Mouse (Mus musculus): ENCODE results near the gene Map2k2. TPM values are rescaled to one million over a fixed set of nuclear protein-coding genes. Genes with fewer than 3 reads are reported as not detected.
A peak's percentile ranks its signal among the peaks of the same experiment; 100 is the strongest.

The Map2k2 gene
- total and polyA plus RNA-seq, 2 experiments from 2014 or later: 204 to 309 TPM

GRCm38 (mm10) chr10:81134181-81134587, 28.5 kb downstream of the Map2k2 start:
- WGBS: 4% methylated on average over 16 of the region's 16 CpGs
- peaks cover 14% of the 10 kb centered on the region for H3K27me3 ChIP-seq (ENCODE audit: insufficient read depth, low read length)
- H3K4me2 ChIP-seq (ENCODE audit: low read depth, low read length): no peak overlapping the region; the same call in 1 of the 2 replicates
- DNase-seq (ENCODE audit: low spot score) (no peak), ATAC-seq (no peak)
- peaks cover 17% of the 10 kb centered on the region for H3K4me1 ChIP-seq (ENCODE audit: insufficient read depth, low read length)
- H3K9me3 ChIP-seq (ENCODE audit: low read length): no peaks in the 10 kb centered on the region
- no peak for TF ChIP-seq CTCF (IDR thresholded peaks at IDR 0.05; ENCODE audit: low read depth)
- no peak overlapping the region for H3K27ac ChIP-seq
- H3K36me3 ChIP-seq (ENCODE audit: insufficient read depth, low read length): no peaks in the 10 kb centered on the region
- H3K9ac ChIP-seq (replicated peaks; ENCODE audit: low read length): no peak overlapping the region
- no peak overlapping the region for H3K4me3 ChIP-seq (ENCODE audit: low read length)

DNA sequence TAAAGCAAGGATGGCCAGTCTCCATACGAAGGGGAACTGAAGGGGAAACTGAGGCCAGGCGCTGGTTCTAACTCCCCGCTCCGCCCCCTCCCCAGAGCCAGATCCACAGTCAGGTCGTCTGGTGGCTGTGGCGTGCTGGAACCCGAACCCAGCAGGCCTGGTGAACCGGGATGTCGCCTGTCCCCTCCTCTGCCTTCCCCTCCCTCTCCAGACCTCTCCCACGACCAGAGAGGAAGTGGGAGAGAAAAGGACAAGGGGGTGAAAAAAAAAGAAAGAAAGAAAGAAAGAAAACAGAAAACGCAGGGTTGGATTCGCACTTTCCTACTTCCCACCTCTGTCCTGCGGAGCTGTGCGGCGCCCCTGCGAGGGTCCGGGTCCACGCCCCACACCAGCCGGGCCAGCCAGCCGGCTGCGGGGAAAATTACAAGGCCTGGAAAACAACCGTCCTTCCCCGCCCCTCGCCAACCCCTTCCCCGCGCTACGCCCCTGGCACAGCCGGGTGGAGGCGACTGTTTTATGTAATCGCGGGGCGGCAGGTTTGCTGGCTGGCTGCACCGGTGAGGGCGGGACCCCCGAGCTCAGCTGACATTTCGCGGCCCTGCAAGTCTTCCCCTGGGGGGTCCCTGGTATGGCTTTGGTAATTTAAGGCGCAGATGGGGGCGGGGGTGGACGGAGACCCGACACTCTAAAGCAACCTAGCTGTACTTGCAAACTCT, 29.4 kb downstream of the Map2k2 start, which contains the start of gene Zbtb7a:
Gene Zbtb7a (plus strand): TSS at position 255 of the 716 bp plus-strand sequence.
- 3% methylated on average over 40 of the region's 41 CpGs for WGBS
- no peak for TF ChIP-seq CTCF (IDR thresholded peaks at IDR 0.05; ENCODE audit: low read depth)
- Histone ChIP-seq H3K9me3 (ENCODE audit: low read length) (no peaks in the 10 kb centered on the region), H3K4me3 (ENCODE audit: low read length) (peak within 1 kb of the TSS; percentile 94), H3K27ac (peak within 1 kb of the TSS; percentile 96), H3K4me1 (ENCODE audit: insufficient read depth, low read length) (peaks cover 18% of the 10 kb centered on the region), H3K4me2 (ENCODE audit: low read depth, low read length) (peak within 1 kb of the TSS; percentile 99), H3K27me3 (ENCODE audit: insufficient read depth, low read length) (peaks cover 10% of the 10 kb centered on the region), H3K36me3 (ENCODE audit: insufficient read depth, low read length) (no peaks in the 10 kb centered on the region), H3K9ac (replicated peaks; ENCODE audit: low read length) (peak within 1 kb of the TSS; percentile 96)
- DNase-seq (ENCODE audit: low spot score) (no peak), ATAC-seq (no peak)

DNA sequence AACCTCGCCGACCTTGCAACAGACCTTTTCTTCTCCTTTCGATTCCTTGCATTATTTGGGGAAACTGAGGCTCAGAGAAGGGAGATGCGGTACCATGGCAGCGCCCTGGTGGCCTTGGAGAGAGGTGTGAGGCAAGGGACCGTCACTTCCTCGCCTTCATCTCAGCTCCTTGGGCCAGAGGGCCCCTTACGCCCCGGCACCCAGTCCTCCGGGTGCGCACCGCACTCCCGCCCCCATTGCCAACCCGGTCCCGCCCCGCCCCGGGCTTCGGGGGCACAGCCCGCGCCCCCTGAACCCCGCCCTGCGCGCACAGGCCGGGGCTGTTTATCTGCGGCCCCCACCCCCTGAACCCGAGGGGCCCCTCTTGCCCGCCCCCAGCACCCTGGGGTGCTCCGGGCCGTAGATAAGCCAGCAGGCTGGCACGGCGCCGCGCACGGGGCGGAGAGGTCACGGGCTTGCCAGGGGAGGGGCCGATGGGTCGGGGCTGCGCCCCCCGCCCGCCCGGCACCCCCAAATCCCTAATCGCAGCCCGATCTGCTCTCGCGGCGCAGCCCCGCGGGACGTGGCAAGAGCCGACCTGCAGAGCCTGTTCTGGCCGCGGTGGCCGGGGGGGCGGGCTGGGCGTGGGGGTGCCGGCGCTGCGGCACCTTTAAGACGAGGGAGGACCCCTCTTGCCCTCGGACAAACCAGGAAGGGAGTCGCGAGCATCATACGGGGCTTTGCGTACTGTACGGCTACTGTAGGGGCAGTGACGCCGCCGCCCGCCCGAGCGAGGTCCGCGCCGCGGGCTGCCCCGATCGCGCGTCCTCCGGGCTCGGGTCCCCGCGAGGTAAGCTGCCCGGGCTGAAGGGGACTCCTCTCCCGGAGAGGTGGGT, 30.4 kb downstream of the Map2k2 start:
- Histone ChIP-seq H3K36me3 (ENCODE audit: insufficient read depth, low read length) (no peaks in the 10 kb centered on the region), H3K9me3 (ENCODE audit: low read length) (no peaks in the 10 kb centered on the region), H3K4me1 (ENCODE audit: insufficient read depth, low read length) (peaks cover 25% of the 10 kb centered on the region), H3K4me2 (ENCODE audit: low read depth, low read length) (peak overlapping the region; percentile 99), H3K27me3 (ENCODE audit: insufficient read depth, low read length) (peaks cover 9% of the 10 kb centered on the region), H3K4me3 (ENCODE audit: low read length) (peak overlapping the region; percentile 94), H3K27ac (peak overlapping the region; percentile 96), H3K9ac (replicated peaks; ENCODE audit: low read length) (peak overlapping the region; percentile 96)
- TF ChIP-seq CTCF (IDR thresholded peaks at IDR 0.05; ENCODE audit: low read depth): peak; percentile 7; the same call in 1 of the 2 replicates
- peak; percentile 85 for DNase-seq (ENCODE audit: low spot score)
- ATAC-seq: peak; percentile 30
- under 1% methylated on average over 76 of the region's 86 CpGs for WGBS

DNA sequence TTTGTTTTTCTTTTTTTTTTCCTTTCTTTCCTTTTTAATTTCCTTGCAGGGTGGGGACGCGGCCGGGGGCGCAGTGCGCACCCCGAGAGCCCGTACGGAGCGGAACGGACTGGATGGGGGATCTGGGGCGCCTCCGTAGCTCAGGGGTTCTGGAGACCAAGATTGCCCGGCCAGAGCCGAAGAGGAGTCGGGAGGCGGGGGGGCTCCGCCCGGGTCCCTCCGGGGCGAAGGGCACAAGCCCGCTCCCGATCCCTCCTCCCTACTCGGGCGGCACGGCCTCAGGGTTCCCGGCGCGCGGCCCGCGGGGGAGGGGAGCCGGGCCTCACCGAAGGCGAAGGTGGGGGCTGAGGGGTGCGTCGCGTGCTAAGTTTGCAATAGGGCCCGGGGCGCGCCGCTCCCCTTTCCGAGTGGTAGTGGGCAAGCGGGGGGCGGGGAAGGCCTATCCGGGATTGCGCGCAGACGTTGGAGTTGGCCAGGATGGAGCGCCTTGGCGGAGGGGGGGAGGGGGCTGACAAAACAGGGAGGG, 31.1 kb downstream of the Map2k2 start:
- Histone ChIP-seq H3K4me2 (ENCODE audit: low read depth, low read length) (peak overlapping the region; percentile 99), H3K4me3 (ENCODE audit: low read length) (peak overlapping the region; percentile 94), H3K9ac (replicated peaks; ENCODE audit: low read length) (peak overlapping the region; percentile 96), H3K27me3 (ENCODE audit: insufficient read depth, low read length) (peaks cover 9% of the 10 kb centered on the region), H3K27ac (peak overlapping the region; percentile 96), H3K4me1 (ENCODE audit: insufficient read depth, low read length) (peaks cover 25% of the 10 kb centered on the region), H3K9me3 (ENCODE audit: low read length) (no peaks in the 10 kb centered on the region), H3K36me3 (ENCODE audit: insufficient read depth, low read length) (no peaks in the 10 kb centered on the region)
- DNase-seq (ENCODE audit: low spot score) (no peak), ATAC-seq (peak; percentile 52)
- WGBS: under 1% methylated on average over 49 of the region's 50 CpGs
- TF ChIP-seq CTCF (IDR thresholded peaks at IDR 0.05; ENCODE audit: low read depth): no peak

- peak overlapping the region; percentile 96 for H3K9ac ChIP-seq (replicated peaks; ENCODE audit: low read length)
- peaks cover 9% of the 10 kb centered on the region for H3K27me3 ChIP-seq (ENCODE audit: insufficient read depth, low read length)
- no peak for TF ChIP-seq CTCF (IDR thresholded peaks at IDR 0.05; ENCODE audit: low read depth)
- H3K27ac ChIP-seq: peak overlapping the region; percentile 77
- 1% methylated on average over 57 of the region's 89 CpGs for WGBS
- DNase-seq (ENCODE audit: low spot score) (peak; percentile 98), ATAC-seq (peak; percentile 95)
- no peaks in the 10 kb centered on the region for H3K9me3 ChIP-seq (ENCODE audit: low read length)
- peak overlapping the region; percentile 94 for H3K4me3 ChIP-seq (ENCODE audit: low read length)
- H3K4me1 ChIP-seq (ENCODE audit: insufficient read depth, low read length): peaks cover 25% of the 10 kb centered on the region
- peak overlapping the region; percentile 99 for H3K4me2 ChIP-seq (ENCODE audit: low read depth, low read length)
- H3K36me3 ChIP-seq (ENCODE audit: insufficient read depth, low read length): no peaks in the 10 kb centered on the region
Measured at GRCm38 (mm10) chr10:81137252-81138130, 31.8 kb downstream of the Map2k2 start.

Data from hindbrain, postnatal 0 days (tissue).